Mouse (Mus musculus): ENCODE data around the gene Olfr434. TPM values are rescaled to one million over a fixed set of nuclear protein-coding genes. Genes with fewer than 3 reads are reported as not detected.
"Not testable (repeated sequence)": the region's sequence is repeated elsewhere in the genome, so short reads cannot be mapped to it uniquely, and the experiment has no call there.

Olfr434 gene
- polyA plus RNA-seq, 1 experiment from 2014 or later, result not detected

- no peaks in the 10 kb centered on the region for H3K36me3 ChIP-seq (replicated peaks; ENCODE audit: control insufficient read depth, insufficient read depth)
- H3K27me3 ChIP-seq (ENCODE audit: control insufficient read depth, insufficient read depth, low read length), result no peaks in the 10 kb centered on the region
- H3K9ac ChIP-seq, result no peak overlapping the region
- no peak overlapping the region for H3K4me2 ChIP-seq (replicated peaks)
- WGBS, result 26% methylated on average over 2 of the region's 2 CpGs
- no peak overlapping the region for H3K4me3 ChIP-seq (replicated peaks; ENCODE audit: low read length)
- H3K27ac ChIP-seq, result no peak overlapping the region
- ATAC-seq (ENCODE audit: low FRiP score) (no peak), DNase-seq (ENCODE audit: low spot score) (no peak)
- H3K4me1 ChIP-seq (replicated peaks; ENCODE audit: control insufficient read depth, insufficient read depth, low read length), result no peaks in the 10 kb centered on the region
- no peaks in the 10 kb centered on the region for H3K9me3 ChIP-seq (ENCODE audit: control insufficient read depth, low read length)
These were observed 7.5 kb upstream of the Olfr434 start for GRCm38 (mm10) chr6:43205355-43205754.

DNA sequence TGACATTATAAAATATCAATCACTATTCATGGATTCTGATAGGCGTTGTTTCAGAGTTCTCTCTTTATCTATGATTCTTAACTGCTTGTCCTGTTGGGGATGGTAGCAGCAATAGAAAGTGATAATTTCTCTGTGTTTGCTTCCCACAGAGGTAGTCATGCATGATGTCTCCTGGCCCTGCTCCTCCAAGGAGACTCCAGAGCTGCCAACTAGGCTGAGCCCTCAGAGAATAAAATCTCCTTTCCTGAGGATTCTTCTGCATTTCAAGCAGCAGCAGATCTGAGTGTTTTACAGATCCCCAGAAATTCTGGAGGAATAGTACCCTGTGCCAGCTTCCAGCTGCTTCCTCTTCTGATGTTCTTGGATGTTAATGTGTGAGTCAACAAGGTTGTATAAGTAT, 18.4 kb downstream of the Olfr434 start, which contains the start of gene Olfr47:
Olfr47 (plus strand) TSS at position 275 of the 400 bp plus-strand sequence.
- H3K9me3 ChIP-seq (ENCODE audit: control insufficient read depth, low read length); H3K4me3 ChIP-seq (replicated peaks; ENCODE audit: low read length); H3K4me1 ChIP-seq (replicated peaks; ENCODE audit: control insufficient read depth, insufficient read depth, low read length); H3K27ac ChIP-seq; H3K9ac ChIP-seq; H3K27me3 ChIP-seq (ENCODE audit: control insufficient read depth, insufficient read depth, low read length); ATAC-seq (ENCODE audit: low FRiP score); H3K36me3 ChIP-seq (replicated peaks; ENCODE audit: control insufficient read depth, insufficient read depth); H3K4me2 ChIP-seq (replicated peaks); DNase-seq (ENCODE audit: low spot score): not testable (repeated sequence)
- WGBS, result 95% methylated on average over 1 of the region's 1 CpGs

- Histone ChIP-seq H3K36me3 (replicated peaks; ENCODE audit: control insufficient read depth, insufficient read depth) (no peaks in the 10 kb centered on the region), H3K9ac (no peak overlapping the region), H3K4me3 (replicated peaks; ENCODE audit: low read length) (no peak overlapping the region), H3K27ac (no peak overlapping the region), H3K9me3 (ENCODE audit: control insufficient read depth, low read length) (no peaks in the 10 kb centered on the region), H3K27me3 (ENCODE audit: control insufficient read depth, insufficient read depth, low read length) (no peaks in the 10 kb centered on the region), H3K4me1 (replicated peaks; ENCODE audit: control insufficient read depth, insufficient read depth, low read length) (no peaks in the 10 kb centered on the region), H3K4me2 (replicated peaks) (no peak overlapping the region)
- DNase-seq (ENCODE audit: low spot score), result peak; percentile 35
- 20% methylated on average over 4 of the region's 4 CpGs for WGBS
- no peak for ATAC-seq (ENCODE audit: low FRiP score)
These were observed 29.2 kb downstream of the Olfr434 start for GRCm38 (mm10) chr6:43242061-43242460.

GRCm38 (mm10) chr6:43247396-43247795, 34.6 kb downstream of the Olfr434 start:
- Histone ChIP-seq H3K27me3 (ENCODE audit: control insufficient read depth, insufficient read depth, low read length) (no peaks in the 10 kb centered on the region), H3K4me1 (replicated peaks; ENCODE audit: control insufficient read depth, insufficient read depth, low read length) (no peaks in the 10 kb centered on the region), H3K4me3 (replicated peaks; ENCODE audit: low read length) (no peak overlapping the region), H3K27ac (no peak overlapping the region), H3K9me3 (ENCODE audit: control insufficient read depth, low read length) (no peaks in the 10 kb centered on the region), H3K9ac (no peak overlapping the region), H3K4me2 (replicated peaks) (no peak overlapping the region), H3K36me3 (replicated peaks; ENCODE audit: control insufficient read depth, insufficient read depth) (no peaks in the 10 kb centered on the region)
- no peak for DNase-seq (ENCODE audit: low spot score)
- no peak for ATAC-seq (ENCODE audit: low FRiP score)
- WGBS, result 70% methylated on average over 3 of the region's 3 CpGs

DNA sequence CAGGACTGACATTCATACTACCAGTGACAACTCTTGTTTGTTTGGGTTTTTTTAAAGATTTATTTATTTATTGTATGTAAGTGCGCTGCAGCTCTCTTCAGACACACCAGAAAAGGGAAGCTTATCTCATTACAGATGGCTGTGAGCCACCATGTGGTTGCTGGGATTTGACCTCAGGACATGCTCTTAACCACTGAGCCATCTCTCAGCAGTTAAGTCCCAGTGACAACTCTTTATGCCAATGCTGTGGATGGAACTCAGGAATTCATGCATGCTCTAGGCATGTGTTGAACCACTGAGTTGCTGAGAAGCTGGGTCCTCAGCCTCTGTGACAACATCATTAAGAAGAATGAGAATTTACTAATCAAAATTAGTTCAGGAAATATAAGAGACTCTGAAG, 40.2 kb downstream of the Olfr434 start:
- Histone ChIP-seq H3K4me1 (replicated peaks; ENCODE audit: control insufficient read depth, insufficient read depth, low read length) (no peaks in the 10 kb centered on the region), H3K4me2 (replicated peaks) (no peak overlapping the region), H3K9me3 (ENCODE audit: control insufficient read depth, low read length) (no peaks in the 10 kb centered on the region), H3K27me3 (ENCODE audit: control insufficient read depth, insufficient read depth, low read length) (no peaks in the 10 kb centered on the region), H3K36me3 (replicated peaks; ENCODE audit: control insufficient read depth, insufficient read depth) (no peaks in the 10 kb centered on the region), H3K9ac (no peak overlapping the region), H3K4me3 (replicated peaks; ENCODE audit: low read length) (no peak overlapping the region), H3K27ac (no peak overlapping the region)
- ATAC-seq (ENCODE audit: low FRiP score) (no peak), DNase-seq (ENCODE audit: low spot score) (no peak)
- 88% methylated on average over 1 of the region's 1 CpGs for WGBS

DNA sequence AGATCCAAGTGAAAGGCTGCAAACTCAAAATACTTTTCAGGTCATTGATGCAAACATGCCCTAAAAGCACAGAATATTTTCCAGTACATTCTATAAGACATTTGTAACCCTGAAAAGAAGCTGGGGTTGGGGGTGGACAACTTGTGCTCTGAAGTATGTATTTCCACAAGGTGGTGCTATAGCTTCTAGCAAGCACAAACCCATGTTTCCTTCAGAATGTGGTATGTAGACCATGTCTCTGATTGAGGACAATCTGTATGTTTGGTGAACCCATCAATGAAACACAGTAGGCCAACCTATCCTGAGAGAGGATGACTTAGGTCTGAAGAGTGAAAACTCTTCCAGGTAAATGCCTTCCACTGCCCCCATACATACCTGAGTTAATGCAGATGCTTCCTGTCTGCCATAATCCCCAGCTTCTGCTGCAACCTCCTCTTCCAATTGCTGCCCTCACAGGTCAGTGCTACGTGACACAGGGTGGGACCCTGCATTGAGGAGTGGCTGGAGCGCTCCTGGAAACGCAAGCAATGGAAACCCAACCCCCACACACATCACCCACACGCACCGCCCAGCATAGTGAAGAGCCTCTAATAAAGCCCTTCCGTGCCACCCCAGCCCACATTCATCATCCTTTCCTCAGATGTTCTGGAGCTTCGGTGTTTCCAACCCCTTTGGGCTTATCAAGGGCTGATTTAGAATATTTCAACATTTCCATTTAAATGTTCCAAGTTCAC, 41.5 kb downstream of the Olfr434 start:
- 60% methylated on average over 7 of the region's 7 CpGs for WGBS
- H3K9ac ChIP-seq, result no peak overlapping the region
- no peaks in the 10 kb centered on the region for H3K36me3 ChIP-seq (replicated peaks; ENCODE audit: control insufficient read depth, insufficient read depth)
- H3K4me1 ChIP-seq (replicated peaks; ENCODE audit: control insufficient read depth, insufficient read depth, low read length), result no peaks in the 10 kb centered on the region
- no peaks in the 10 kb centered on the region for H3K27me3 ChIP-seq (ENCODE audit: control insufficient read depth, insufficient read depth, low read length)
- no peak overlapping the region for H3K27ac ChIP-seq
- no peak overlapping the region for H3K4me3 ChIP-seq (replicated peaks; ENCODE audit: low read length)
- no peak overlapping the region for H3K4me2 ChIP-seq (replicated peaks)
- ATAC-seq (ENCODE audit: low FRiP score) (no peak; the same call in 1 of the 2 replicates), DNase-seq (ENCODE audit: low spot score) (no peak)
- H3K9me3 ChIP-seq (ENCODE audit: control insufficient read depth, low read length), result no peaks in the 10 kb centered on the region

DNA sequence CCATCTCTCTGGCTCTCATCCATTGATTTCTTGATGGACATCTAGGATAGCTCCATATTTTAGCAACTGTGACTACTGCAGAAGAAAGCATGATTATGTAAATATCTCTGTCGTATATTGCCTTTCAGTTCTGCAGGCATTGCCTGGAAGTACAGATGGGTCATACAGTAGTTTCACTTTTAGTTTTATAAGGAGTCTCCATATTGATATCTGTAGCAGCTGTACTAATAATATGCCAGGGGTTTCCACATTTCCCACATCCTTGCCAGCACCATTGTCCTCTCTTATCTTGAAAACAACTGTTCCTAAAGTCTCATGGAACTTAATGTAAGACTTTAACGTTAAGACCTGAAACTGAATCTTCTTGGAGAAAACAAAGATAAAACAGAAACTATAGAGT, 47.9 kb downstream of the Olfr434 start:
- no peak for ATAC-seq (ENCODE audit: low FRiP score)
- Histone ChIP-seq H3K4me1 (replicated peaks; ENCODE audit: control insufficient read depth, insufficient read depth, low read length) (peaks cover 4% of the 10 kb centered on the region), H3K27ac (no peak overlapping the region), H3K9ac (no peak overlapping the region), H3K4me3 (replicated peaks; ENCODE audit: low read length) (no peak overlapping the region), H3K27me3 (ENCODE audit: control insufficient read depth, insufficient read depth, low read length) (peaks cover 13% of the 10 kb centered on the region), H3K9me3 (ENCODE audit: control insufficient read depth, low read length) (no peaks in the 10 kb centered on the region), H3K4me2 (replicated peaks) (no peak overlapping the region), H3K36me3 (replicated peaks; ENCODE audit: control insufficient read depth, insufficient read depth) (no peaks in the 10 kb centered on the region)
- WGBS, result 70% methylated on average over 2 of the region's 2 CpGs
- no peak for DNase-seq (ENCODE audit: low spot score)

DNA sequence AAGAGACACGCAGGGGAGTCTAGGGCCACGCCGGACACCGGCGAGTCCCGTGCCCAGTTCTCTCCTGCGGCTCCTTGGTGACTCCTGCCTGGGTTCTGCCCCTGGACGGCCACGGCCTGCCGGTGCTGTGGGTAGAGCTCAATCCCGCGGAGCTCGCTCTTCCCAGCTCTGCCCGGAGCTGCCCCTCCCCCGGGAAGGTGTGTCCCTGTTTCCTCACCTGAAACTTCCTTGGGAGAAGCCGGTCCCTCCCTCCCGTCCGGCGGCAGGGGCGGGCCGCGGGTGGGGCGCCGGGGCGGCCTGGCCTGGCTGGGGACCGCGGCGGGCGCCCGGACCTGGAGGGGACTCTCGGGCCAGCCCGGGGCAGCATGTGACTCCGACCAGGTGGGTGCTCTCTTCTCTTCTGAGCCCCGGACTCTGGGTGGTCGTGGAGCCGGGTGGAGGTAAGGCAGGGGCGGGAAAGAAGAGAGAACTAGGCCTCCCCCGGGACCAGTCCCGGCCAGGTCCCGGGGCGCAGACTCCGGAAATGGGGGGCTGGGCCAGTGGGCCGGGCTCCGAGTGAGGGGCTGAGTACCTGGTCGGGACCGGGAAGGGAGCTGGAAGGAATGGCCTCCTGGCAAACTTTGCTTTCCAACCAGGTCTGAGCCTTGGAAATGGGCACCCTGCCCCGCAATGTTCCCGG, 52.7 kb downstream of the Olfr434 start, which contains the start of gene Arhgef5:
Arhgef5 (plus strand) TSS at position 220 of the 679 bp plus-strand sequence.
- H3K27ac ChIP-seq, result no peak within 1 kb of the TSS; the same call in 1 of the 2 replicates
- no peaks in the 10 kb centered on the region for H3K9me3 ChIP-seq (ENCODE audit: control insufficient read depth, low read length)
- peak within 1 kb of the TSS; percentile 92 for H3K4me2 ChIP-seq (replicated peaks)
- peaks cover 6% of the 10 kb centered on the region for H3K4me1 ChIP-seq (replicated peaks; ENCODE audit: control insufficient read depth, insufficient read depth, low read length)
- ATAC-seq (ENCODE audit: low FRiP score), result peak; percentile 70
- 1% methylated on average over 38 of the region's 48 CpGs for WGBS
- H3K27me3 ChIP-seq (ENCODE audit: control insufficient read depth, insufficient read depth, low read length), result peaks cover 34% of the 10 kb centered on the region
- no peak for DNase-seq (ENCODE audit: low spot score)
- peak within 1 kb of the TSS; percentile 51 for H3K4me3 ChIP-seq (replicated peaks; ENCODE audit: low read length)
- peak within 1 kb of the TSS; percentile 57 for H3K9ac ChIP-seq
- no peaks in the 10 kb centered on the region for H3K36me3 ChIP-seq (replicated peaks; ENCODE audit: control insufficient read depth, insufficient read depth)

DNA sequence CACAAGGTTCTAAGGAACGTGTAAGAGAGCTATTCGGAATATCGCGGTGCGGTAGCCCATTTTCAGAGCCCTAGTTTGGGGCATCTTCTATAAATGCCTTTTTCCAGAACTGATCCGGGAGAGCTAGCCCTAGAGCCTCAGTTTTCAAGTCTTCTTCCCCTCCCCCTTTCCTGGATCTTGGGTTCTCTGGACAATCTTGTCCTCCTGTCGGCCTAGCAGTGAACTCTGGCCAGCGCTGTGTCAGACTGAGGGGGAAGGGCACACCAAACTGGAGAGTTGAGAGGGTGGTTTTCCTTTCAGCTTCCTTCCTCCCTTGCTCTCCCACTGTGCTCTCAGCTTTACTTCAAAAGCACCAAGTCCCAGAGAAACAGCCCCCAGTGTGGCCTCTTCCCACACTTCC, 53.5 kb downstream of the Olfr434 start:
- DNase-seq (ENCODE audit: low spot score) (no peak), ATAC-seq (ENCODE audit: low FRiP score) (no peak)
- WGBS, result 8% methylated on average over 8 of the region's 8 CpGs
- peak overlapping the region; percentile 51 for H3K4me3 ChIP-seq (replicated peaks; ENCODE audit: low read length)
- H3K36me3 ChIP-seq (replicated peaks; ENCODE audit: control insufficient read depth, insufficient read depth), result no peaks in the 10 kb centered on the region
- no peaks in the 10 kb centered on the region for H3K9me3 ChIP-seq (ENCODE audit: control insufficient read depth, low read length)
- H3K27ac ChIP-seq, result no peak overlapping the region
- H3K27me3 ChIP-seq (ENCODE audit: control insufficient read depth, insufficient read depth, low read length), result peaks cover 34% of the 10 kb centered on the region
- H3K4me2 ChIP-seq (replicated peaks), result peak overlapping the region; percentile 92
- no peak overlapping the region for H3K9ac ChIP-seq
- H3K4me1 ChIP-seq (replicated peaks; ENCODE audit: control insufficient read depth, insufficient read depth, low read length), result peaks cover 6% of the 10 kb centered on the region
